Mouse (Mus musculus): ENCODE results near the gene Uevld. TPM values are rescaled to one million over a fixed set of nuclear protein-coding genes. Genes with fewer than 3 reads are reported as not detected.
"Not testable (repeated sequence)": the region's sequence is repeated elsewhere in the genome, so short reads cannot be mapped to it uniquely, and the experiment has no call there.

Uevld gene
- polyA plus RNA-seq (2017; shearing (Covaris generic)): 10 to 100 TPM in 1 of 3 experiments, 1 to 10 TPM in 2; 7.7 to 12.0 (median 8.1) TPM

GRCm38 (mm10) chr7:46957831-46958691, at the start of gene Uevld:
Uevld (minus strand) TSS chr7:46958527.
- ATAC-seq: peak; percentile 90

GRCm38 (mm10) chr7:47007818-47008167, 49.5 kb upstream of the Uevld start:
- ATAC-seq: peak; percentile 22

GRCm38 (mm10) chr7:47007109-47007780, 48.9 kb upstream of the Uevld start:
- ATAC-seq: peak; percentile 8

- ATAC-seq: no peak
These were observed 45.2 kb upstream of the Uevld start for GRCm38 (mm10) chr7:47003411-47004115.

- no peak for ATAC-seq
These were observed 43.6 kb upstream of the Uevld start for GRCm38 (mm10) chr7:47001900-47002275.

- no peak for ATAC-seq
These were observed 43.0 kb upstream of the Uevld start for GRCm38 (mm10) chr7:47001125-47001899.

- ATAC-seq: no peak
These were observed 42.3 kb upstream of the Uevld start for GRCm38 (mm10) chr7:47000644-47000983.

GRCm38 (mm10) chr7:46999983-47000643, 41.8 kb upstream of the Uevld start:
- ATAC-seq: no peak

GRCm38 (mm10) chr7:46998942-46999341, 40.6 kb upstream of the Uevld start:
- ATAC-seq: no peak

GRCm38 (mm10) chr7:46997644-46998395, 39.5 kb upstream of the Uevld start:
- ATAC-seq: no peak

GRCm38 (mm10) chr7:46997008-46997407, 38.7 kb upstream of the Uevld start:
- no peak for ATAC-seq

GRCm38 (mm10) chr7:46995558-46995957, 37.2 kb upstream of the Uevld start:
- ATAC-seq: no peak

- no peak for ATAC-seq
These were observed 34.8 kb upstream of the Uevld start for GRCm38 (mm10) chr7:46993079-46993478.

GRCm38 (mm10) chr7:46989387-46989786, 31.1 kb upstream of the Uevld start:
- ATAC-seq: not testable (repeated sequence)

- no peak for ATAC-seq
These were observed 28.7 kb upstream of the Uevld start for GRCm38 (mm10) chr7:46987073-46987472.

GRCm38 (mm10) chr7:46986646-46987045, 28.3 kb upstream of the Uevld start:
- no peak for ATAC-seq

GRCm38 (mm10) chr7:46985718-46986505, 27.6 kb upstream of the Uevld start:
- ATAC-seq: no peak

- no peak for ATAC-seq
These were observed 25.0 kb upstream of the Uevld start, which contains the start of gene Gm9999 for GRCm38 (mm10) chr7:46983280-46983679. Gm9999 (plus strand) TSS chr7:46983580.

GRCm38 (mm10) chr7:46975456-46975855, 17.1 kb upstream of the Uevld start:
- ATAC-seq: no peak

- ATAC-seq: no peak
These were observed 16.3 kb upstream of the Uevld start for GRCm38 (mm10) chr7:46974648-46975047.

Data from inflammation-experienced regulatory T-cells, adult 6 months (primary cell).